Mouse (Mus musculus): ENCODE results near the gene Bcl7c. TPM values are rescaled to one million over a fixed set of nuclear protein-coding genes. Genes with fewer than 3 reads are reported as not detected.
A peak's percentile ranks its signal among the peaks of the same experiment; 100 is the strongest.
"Not testable (repeated sequence)": the region's sequence is repeated elsewhere in the genome, so short reads cannot be mapped to it uniquely, and the experiment has no call there.

Bcl7c gene
- total and polyA plus RNA-seq, 3 experiments = 28.0 to 71.3 (median 60.5) TPM

GRCm38 (mm10) chr7:127744366-127745045 lies 35.8 kb upstream of the Bcl7c start, which contains the start of gene Fbxl19 (continued):
- TF ChIP-seq SMC3 (IDR thresholded peaks at IDR 0.05; ENCODE audit: low read depth, low read length) (peak; percentile 69), MXI1 (IDR thresholded peaks at IDR 0.05; ENCODE audit: low read depth, low read length) (peak; percentile 56), GABPA (IDR thresholded peaks at IDR 0.05; ENCODE audit: insufficient replicate concordance, low read depth, low read length) (no peak), E2F4 (IDR thresholded peaks at IDR 0.05; ENCODE audit: insufficient replicate concordance, low read depth, low read length) (0 out of 2 replicates have a peak, but pooled peaks have one; percentile 26)

- H3K27me3 ChIP-seq (replicated peaks); H3K27ac ChIP-seq (ENCODE audit: insufficient read depth, low read depth); H3K79me2 ChIP-seq (replicated peaks; ENCODE audit: control insufficient read depth, extremely low read depth, insufficient read depth, poor library complexity, severe bottlenecking); dilution Hi-C loops (cut with MboI; ENCODE audit: extremely low pct_ligation_motif_present, extremely low pct_unique_long_range_greater_than_20kb, low sequenced_read_pairs); H3K9ac ChIP-seq (ENCODE audit: insufficient read depth, low read depth); H3K4me2 ChIP-seq (ENCODE audit: insufficient read depth, low read depth, poor library complexity, severe bottlenecking); H3K4me1 ChIP-seq (ENCODE audit: control insufficient read depth in 1 of 2, insufficient read depth in 2 of 2); H3K4me3 ChIP-seq (replicated peaks in 1 of 3; ENCODE audit: low read depth in 2 of 3, low read length in 2 of 3, poor library complexity in 1 of 3); in situ Hi-C loops (cut with MboI; ENCODE audit: low pct_ligation_motif_present, low pct_unique_long_range_greater_than_20kb, low sequenced_read_pairs); H3K9me3 ChIP-seq (replicated peaks; ENCODE audit: low read length); DNase-seq (ENCODE audit: extremely low read depth); H3K36me3 ChIP-seq (replicated peaks in 1 of 2; ENCODE audit: control insufficient read depth in 1 of 2, insufficient read depth in 1 of 2, low read length in 1 of 2): not testable (repeated sequence)
Measured at GRCm38 (mm10) chr7:127732066-127732465, 23.3 kb upstream of the Bcl7c start, which contains the start of gene Ctf2. TSS of gene Ctf2 (minus strand) at chr7:127732166.

- H3K4me1 ChIP-seq (ENCODE audit: control insufficient read depth in 1 of 2, insufficient read depth in 2 of 2) = no peaks in the 10 kb centered on the region
- no peak overlapping the region for H3K4me3 ChIP-seq (replicated peaks in 1 of 3; ENCODE audit: low read depth in 2 of 3, low read length in 2 of 3, poor library complexity in 1 of 3)
- no peaks in the 10 kb centered on the region for H3K79me2 ChIP-seq (replicated peaks; ENCODE audit: control insufficient read depth, extremely low read depth, insufficient read depth, poor library complexity, severe bottlenecking)
- no peaks in the 10 kb centered on the region for H3K36me3 ChIP-seq (replicated peaks in 1 of 2; ENCODE audit: control insufficient read depth in 1 of 2, insufficient read depth in 1 of 2, low read length in 1 of 2)
- no peak overlapping the region for H3K9ac ChIP-seq (ENCODE audit: insufficient read depth, low read depth)
- peaks cover 4% of the 10 kb centered on the region for H3K9me3 ChIP-seq (replicated peaks; ENCODE audit: low read length)
- no peak for DNase-seq (ENCODE audit: extremely low read depth)
- no peak overlapping the region for H3K27ac ChIP-seq (ENCODE audit: insufficient read depth, low read depth)
- in situ Hi-C loops (cut with MboI; ENCODE audit: low pct_ligation_motif_present, low pct_unique_long_range_greater_than_20kb, low sequenced_read_pairs) (no loop called here), dilution Hi-C loops (cut with MboI; ENCODE audit: extremely low pct_ligation_motif_present, extremely low pct_unique_long_range_greater_than_20kb, low sequenced_read_pairs) (no loop called here)
- peaks cover 2% of the 10 kb centered on the region for H3K27me3 ChIP-seq (replicated peaks)
- TF ChIP-seq MAX (IDR thresholded peaks at IDR 0.05; ENCODE audit: low read length) = no peak
- TF ChIP-seq USF1 (IDR thresholded peaks at IDR 0.05; ENCODE audit: low read depth, low read length) = no peak
- TF ChIP-seq TBP (conservative IDR thresholded peaks at IDR 0.05; ENCODE audit: low read depth, low read length) = no peak
- TF ChIP-seq ZKSCAN1 (IDR thresholded peaks at IDR 0.05; ENCODE audit: borderline replicate concordance, low read depth, low read length) = no peak
- TF ChIP-seq TCF12 (IDR thresholded peaks at IDR 0.05; ENCODE audit: low read depth, low read length) = no peak
- no peak for TF ChIP-seq JUND (conservative IDR thresholded peaks at IDR 0.05; ENCODE audit: low read depth, low read length)
- TF ChIP-seq ZNF384 (IDR thresholded peaks at IDR 0.05; ENCODE audit: low read depth, low read length) = no peak
- no peak for TF ChIP-seq NELFE (IDR thresholded peaks at IDR 0.05; ENCODE audit: low read depth, low read length)
- no peak for TF ChIP-seq ELF1 (IDR thresholded peaks at IDR 0.05; ENCODE audit: low read depth, low read length)
- TF ChIP-seq PAX5 (IDR thresholded peaks at IDR 0.05; ENCODE audit: low read length) = no peak
- TF ChIP-seq KAT2A (IDR thresholded peaks at IDR 0.05; ENCODE audit: insufficient replicate concordance, low read length) = no peak
- no peak for TF ChIP-seq E2F4 (IDR thresholded peaks at IDR 0.05; ENCODE audit: insufficient replicate concordance, low read depth, low read length)
- TF ChIP-seq MAZ (IDR thresholded peaks at IDR 0.05; ENCODE audit: low read depth, low read length) = no peak
- no peak for TF ChIP-seq MEF2A (IDR thresholded peaks at IDR 0.05; ENCODE audit: borderline replicate concordance, low read depth, low read length)
- no peak for TF ChIP-seq EP300 (IDR thresholded peaks at IDR 0.05; ENCODE audit: low read length)
- TF ChIP-seq RCOR1 (conservative IDR thresholded peaks at IDR 0.05; ENCODE audit: low read depth, low read length) = no peak
- TF ChIP-seq NRF1 (IDR thresholded peaks at IDR 0.05; ENCODE audit: low read depth, low read length) = no peak
- TF ChIP-seq CTCF (conservative IDR thresholded peaks at IDR 0.05 in 1 of 2, IDR thresholded peaks at IDR 0.05 in 1 of 2; ENCODE audit: low read depth in 2 of 2, low read length in 2 of 2) = no peak
- no peak for TF ChIP-seq MYC (IDR thresholded peaks at IDR 0.05; ENCODE audit: low read depth, low read length)
- H3K4me2 ChIP-seq (ENCODE audit: insufficient read depth, low read depth, poor library complexity, severe bottlenecking) = no peak overlapping the region
Measured at GRCm38 (mm10) chr7:127730170-127730569, 21.4 kb upstream of the Bcl7c start.
